In genomic region chr6:21391776-21392175, GRCm38 (mm10) we compare ENCODE assay signal across 10 mouse cellular contexts.
"Had no signal": no experiment of that assay in that cellular context is flagged by ENCODE, and none has a peak within 500 bp of the region (broad histone marks: within the 10 kb centered on the region; RNA-seq: fewer than 3 reads in every experiment).

No protein-coding gene starts in this region.

- H3K9me3 ChIP-seq: limb, embryonic 15.5 days; midbrain, embryonic 13.5 days; neural tube, embryonic 15.5 days had no signal

- H3K27me3 ChIP-seq: limb, embryonic 15.5 days; midbrain, embryonic 13.5 days; neural tube, embryonic 15.5 days had no signal

- H3K4me3 ChIP-seq: limb, embryonic 15.5 days; midbrain, embryonic 13.5 days; myocyte; neural tube, embryonic 15.5 days had no signal

- H3K27ac ChIP-seq: limb, embryonic 15.5 days; liver, embryonic 14.5 days; midbrain, embryonic 13.5 days; neural tube, embryonic 15.5 days had no signal

- H3K9ac ChIP-seq: limb, embryonic 15.5 days; liver, embryonic 14.5 days; midbrain, embryonic 13.5 days; neural tube, embryonic 15.5 days had no signal

- H3K36me3 ChIP-seq: limb, embryonic 15.5 days; midbrain, embryonic 13.5 days; neural tube, embryonic 15.5 days had no signal

- DNase-seq: kidney, postnatal 14 days; lung, adult 18-20 months; right cerebral cortex, adult 18-20 months; right cerebral cortex, postnatal 25 days; thymus, postnatal 36 days had no signal

- H3K4me1 ChIP-seq: limb, embryonic 15.5 days; midbrain, embryonic 13.5 days; neural tube, embryonic 15.5 days had no signal

- H3K4me2 ChIP-seq: limb, embryonic 15.5 days; midbrain, embryonic 13.5 days; neural tube, embryonic 15.5 days had no signal

- ATAC-seq: midbrain, embryonic 13.5 days had no signal
